Mouse (Mus musculus) liver, embryonic 14.5 days (tissue): ENCODE results near the gene Rnf20.

Experiments
- CTCF ChIP-seq: IDR thresholded peaks from 2 replicates; pipeline ENCODE4 v1.5.1; 2016; ENCODE audit warnings: antibody characterized with exemption, low read depth, control low read depth
- EP300 ChIP-seq: IDR thresholded peaks from 2 replicates; pipeline ENCODE4 v1.6.1; 2016; ENCODE audit warnings: antibody characterized with exemption, low read depth

DNA sequence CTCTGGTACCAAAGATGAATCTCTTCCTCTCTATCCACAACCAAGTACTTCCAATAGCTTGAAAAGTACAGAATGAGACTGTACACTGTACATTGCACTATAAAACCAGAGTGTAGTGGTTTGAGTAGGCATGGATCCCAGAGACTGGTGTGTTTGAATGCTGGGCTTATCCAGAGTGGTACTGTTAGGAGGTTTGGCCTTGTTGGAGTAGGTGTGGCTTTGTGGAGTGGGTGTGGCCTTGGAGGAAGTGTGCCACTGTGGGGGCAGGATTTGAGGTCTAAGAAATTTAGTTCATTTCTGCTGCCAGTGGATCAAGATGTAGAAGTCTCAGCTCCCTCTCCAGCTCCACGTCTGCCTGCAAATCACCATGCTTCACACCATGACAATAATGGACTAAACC, 26.3 kb upstream of the Rnf20 start:
- TF ChIP-seq CTCF = no peak
- no peak for TF ChIP-seq EP300
